Mouse (Mus musculus) spleen, postnatal 14 days (tissue): ENCODE measurements around the gene Smyd1.
"Not testable (repeated sequence)": the region's sequence is repeated elsewhere in the genome, so short reads cannot be mapped to it uniquely, and the experiment has no call there.

Source experiments
- DNase-seq, 2 experiments: peaks; one replicate each; pipeline ENCODE4 v3.0.0; 2021 to 2022; ENCODE audit warnings: low spot score in 2 of 2

Smyd1 gene

DNA sequence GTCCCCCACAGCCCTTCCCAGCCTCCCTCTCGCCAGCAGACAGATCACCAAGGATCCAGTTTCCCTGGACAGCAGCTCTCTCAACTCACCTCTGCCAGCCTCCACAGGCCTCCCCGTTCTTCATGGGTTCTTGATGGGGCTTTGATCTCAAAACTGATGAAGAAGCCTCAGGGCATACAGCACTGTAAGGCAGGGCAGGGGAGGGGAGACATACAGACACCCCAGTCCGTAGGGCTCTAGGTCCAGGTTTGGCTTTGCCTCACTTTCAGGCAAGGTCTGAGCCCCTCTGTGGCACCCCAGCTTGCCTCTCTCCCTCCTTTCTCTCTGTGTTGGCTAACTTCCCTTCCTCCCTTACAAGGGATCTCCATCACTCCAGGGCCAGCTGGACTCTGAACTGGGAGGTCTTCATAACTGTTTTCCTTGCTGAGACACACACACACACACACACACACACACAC is at the start of gene Smyd1:
Gene Smyd1 (minus strand): TSS at position 408 of the 458 bp plus-strand sequence.
- DNase-seq: no peak

DNA sequence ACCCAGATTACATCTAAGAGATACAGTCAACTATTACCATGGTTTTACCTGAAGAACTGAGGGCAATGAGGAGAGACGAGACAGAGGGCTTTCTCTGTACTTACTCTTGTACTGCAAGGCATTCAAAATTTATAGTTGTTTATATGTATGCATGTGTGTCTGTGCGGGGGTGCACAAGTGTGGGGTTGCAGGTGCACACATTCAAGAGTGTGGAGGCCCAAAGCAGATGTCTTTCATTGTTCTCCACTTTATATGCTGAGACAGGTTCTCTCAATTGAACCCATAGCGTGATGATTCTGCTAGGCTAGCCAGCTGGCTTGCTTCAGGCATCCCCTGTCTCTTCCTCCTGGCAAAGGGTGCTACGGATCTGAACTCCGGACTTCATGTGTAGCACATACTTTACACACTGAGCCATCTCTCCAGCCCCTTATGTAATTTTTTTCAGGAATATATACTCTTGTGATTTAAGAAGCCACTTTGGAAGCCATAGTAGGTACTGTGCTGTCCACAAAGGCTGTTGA is 49.1 kb upstream of the Smyd1 start:
- no peak for DNase-seq

DNA sequence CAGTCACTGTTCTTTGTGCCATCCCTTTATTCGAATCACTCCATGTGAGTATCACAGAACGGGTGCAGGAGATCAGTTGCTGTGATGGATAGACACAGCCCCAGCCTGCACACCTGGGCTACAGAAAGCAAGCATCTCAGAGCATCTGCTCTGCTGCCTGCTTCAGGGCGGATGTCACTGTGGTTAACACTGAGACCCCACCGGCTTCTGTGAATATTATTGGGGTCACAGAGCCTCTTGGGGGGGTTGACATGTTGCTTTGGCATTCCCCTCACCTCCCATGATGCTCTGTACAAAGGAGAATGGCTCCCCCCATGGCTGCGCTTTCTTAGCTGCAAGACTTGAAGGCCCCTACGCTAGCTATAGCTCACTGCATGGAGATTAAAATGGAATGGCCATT is 47.4 kb upstream of the Smyd1 start:
- no peak for DNase-seq

DNA sequence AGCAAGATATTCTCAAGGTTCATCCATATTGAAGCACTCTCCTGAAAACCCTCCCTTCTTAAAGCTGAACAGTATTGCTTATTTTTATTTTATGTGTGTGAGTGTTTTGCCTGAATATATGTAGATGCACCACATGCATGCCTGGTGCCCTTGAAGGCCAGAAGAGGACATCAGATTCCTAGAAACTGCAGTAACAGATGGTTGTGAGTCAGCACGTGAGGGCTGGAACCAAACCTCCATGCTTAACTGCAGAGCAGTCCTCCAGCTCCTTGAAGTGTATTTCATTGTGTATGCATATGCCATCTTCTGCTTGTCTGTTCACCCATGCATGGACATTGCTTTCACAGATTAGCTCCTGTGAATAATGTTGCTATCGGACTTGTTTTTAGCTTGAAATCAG is 42.0 kb upstream of the Smyd1 start:
- no peak for DNase-seq

DNA sequence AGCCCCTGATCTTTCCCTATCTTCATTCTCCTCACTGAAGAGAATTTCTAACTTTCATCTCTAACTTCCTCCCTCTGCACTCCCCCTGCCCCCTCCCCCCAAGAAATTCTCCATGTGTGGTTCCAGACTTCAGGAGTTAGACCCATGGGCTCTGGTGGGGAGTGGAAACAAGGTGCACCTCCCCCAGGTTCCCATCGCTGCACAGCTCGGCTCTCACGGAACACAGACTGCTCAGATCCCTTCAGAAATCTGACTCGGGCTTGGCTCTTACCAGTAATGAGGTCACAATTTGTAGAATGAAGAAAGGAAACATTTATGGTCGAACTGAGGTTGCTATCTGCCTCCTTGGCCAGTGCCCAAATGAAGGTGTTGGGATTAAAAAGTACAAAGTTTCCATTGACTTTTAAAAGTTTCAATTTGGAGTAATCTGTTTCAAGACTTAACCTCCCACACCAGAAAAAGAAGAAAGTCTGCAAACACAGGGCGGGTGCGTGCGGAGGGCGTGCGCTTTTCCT is 39.2 kb upstream of the Smyd1 start:
- no peak for DNase-seq

DNA sequence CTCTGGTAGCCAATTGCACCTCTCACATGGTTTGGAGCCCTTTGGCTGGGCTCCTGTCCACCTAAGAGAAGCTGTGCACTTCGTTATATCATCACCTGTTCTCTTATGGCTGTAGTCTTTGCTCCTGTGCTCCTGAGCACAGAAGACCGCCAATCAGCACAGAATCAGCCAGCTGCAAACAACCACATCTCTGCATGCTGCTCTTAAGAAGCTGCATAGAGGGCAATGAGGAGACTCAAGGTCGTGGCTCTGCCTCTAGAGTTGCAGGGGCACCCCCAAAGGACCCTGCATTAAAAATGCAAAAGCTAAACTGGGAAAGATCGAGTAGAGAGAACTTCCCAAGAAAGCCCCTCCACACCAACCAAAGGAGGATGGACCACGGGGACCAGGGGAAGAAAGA is 38.7 kb upstream of the Smyd1 start:
- no peak for DNase-seq

DNA sequence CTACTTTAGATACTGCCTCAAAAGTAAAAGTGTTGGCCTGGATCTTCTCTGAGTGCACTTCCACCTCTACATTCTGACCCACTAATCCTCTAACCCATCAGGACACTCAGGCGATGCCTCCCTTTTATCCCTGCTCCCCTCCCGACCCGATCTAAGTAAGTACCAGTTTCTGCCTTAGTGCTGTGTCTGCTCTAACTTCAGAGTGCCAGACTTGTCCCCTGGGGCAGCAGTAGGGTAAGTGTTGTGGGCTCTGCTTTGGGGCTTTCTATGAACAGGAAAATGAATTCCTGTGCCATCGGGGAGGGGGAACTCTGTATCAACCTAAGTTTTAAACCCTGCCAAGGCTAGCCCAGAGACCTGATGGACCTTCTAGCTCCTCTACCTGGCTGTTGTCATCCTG is 38.2 kb upstream of the Smyd1 start:
- DNase-seq: no peak

DNA sequence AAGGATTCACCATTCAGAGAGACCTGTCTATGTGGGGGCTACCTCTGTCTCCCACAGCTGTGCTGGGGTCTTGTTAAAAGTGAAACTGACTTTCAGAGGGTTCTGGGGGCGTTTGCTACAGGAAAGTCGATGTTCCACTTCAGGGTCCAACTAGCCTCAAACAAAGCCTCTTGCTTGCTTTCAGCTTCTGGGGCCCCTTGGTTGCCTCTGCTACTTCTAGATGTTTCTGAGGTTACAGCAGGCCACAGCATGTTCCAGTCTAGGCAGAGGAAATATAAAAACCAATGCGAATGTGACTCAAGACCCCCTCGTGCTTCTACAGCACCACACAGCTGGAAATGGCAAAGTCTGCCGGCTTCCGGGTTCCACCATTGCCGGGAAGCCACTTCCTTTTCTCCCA is 35.5 kb upstream of the Smyd1 start:
- no peak for DNase-seq

DNA sequence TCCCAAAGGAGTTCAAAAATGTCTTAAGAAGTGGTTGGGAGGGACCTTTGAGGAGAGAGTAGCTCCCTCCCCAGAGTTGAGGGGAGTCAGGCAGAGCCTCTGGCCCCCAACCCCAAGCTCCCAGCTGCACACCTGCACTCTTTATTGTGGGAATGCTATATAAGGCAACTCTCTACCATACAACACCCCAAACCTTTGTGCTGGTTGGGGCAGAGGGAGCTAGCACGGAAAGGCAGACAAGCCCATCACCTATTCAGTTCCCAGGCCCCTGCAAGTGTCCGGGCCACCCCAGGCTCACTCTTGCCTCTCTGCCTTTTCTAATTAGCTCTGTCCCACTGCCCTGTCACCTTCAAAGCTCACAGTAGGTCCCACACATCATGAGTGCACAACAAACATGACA is 31.7 kb upstream of the Smyd1 start:
- DNase-seq: no peak

DNA sequence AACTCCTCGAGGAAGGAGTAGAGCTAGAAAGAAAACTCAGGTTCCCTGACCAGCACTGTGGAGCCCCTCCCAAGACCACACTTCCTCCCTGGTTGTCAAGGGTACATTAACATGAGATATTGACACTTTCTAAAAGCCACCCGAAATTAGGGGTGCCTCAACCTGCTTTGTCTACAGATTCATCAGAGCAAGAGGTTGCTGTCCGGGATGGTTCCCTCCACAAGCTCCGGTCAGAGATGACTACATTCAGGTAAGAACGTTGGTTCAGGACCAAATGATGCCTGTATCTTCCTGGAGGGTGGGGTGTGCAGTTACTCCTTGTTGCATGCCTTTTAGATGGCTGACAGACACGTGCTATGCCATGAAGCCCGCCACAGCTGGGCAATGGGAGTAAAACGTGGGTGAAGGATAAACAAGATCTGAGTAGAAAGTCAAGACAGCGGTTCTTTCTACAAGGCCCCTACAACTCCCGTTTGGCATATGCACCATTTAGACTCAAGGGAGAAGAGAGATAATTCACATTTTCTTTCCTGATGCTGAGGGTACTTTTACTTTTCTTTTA is 30.9 kb upstream of the Smyd1 start:
- no peak for DNase-seq

DNA sequence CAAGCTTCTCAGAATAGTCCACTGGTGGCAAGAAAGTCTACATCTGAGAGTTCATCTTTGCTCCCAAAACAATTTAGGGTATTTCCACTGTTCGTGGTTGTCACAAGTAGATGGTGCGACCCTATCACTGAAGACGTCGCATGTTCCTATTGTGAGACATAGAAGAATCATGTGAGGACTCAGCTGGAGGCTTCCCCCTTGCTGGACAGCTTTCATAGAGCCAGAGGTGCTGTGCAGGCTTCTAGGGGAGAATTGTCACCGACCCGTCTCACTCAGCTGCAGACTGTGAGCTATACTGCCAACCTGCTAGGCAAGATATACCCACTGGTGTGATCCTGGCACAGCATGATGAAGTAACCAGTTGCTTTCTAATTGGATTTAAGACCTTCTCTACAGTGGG is 30.2 kb upstream of the Smyd1 start:
- no peak for DNase-seq

DNA sequence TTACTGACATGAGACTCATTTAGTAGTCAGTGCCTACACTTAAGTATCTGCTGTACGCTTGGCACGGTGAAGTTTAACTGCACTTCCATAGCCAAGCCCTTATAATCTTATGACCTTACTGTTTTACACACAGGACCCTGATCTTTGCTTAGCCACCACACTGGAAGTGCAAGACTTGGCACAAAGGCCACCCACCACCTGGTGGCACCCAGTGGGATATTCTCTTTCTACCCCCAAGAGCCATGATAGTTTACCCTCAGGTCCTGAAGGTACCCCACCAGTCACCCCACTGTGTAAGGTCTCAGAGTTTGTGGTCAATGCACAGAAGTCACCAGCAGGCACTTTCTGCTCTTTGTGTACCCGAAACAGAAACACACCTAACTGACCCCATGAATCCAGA is 29.2 kb upstream of the Smyd1 start:
- DNase-seq: no peak

DNA sequence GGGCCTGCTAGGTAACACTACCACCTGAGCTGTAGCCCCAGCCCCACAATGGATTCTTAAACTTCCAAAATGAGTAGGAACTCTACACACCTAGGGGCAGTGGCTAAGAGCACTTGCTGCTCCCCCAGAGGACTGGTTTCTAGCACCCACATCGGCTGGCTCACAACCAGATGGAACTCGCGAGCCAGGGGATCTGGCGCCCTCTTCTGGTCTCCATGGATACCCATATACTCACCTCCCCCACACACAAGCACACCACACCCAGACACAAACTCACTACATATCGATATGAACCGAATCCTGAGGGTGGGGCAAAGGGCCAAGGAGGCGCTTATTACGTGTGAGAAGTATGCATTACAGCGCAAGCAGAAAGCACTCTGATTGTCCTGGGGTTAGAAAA is 26.0 kb upstream of the Smyd1 start:
- DNase-seq: no peak

DNA sequence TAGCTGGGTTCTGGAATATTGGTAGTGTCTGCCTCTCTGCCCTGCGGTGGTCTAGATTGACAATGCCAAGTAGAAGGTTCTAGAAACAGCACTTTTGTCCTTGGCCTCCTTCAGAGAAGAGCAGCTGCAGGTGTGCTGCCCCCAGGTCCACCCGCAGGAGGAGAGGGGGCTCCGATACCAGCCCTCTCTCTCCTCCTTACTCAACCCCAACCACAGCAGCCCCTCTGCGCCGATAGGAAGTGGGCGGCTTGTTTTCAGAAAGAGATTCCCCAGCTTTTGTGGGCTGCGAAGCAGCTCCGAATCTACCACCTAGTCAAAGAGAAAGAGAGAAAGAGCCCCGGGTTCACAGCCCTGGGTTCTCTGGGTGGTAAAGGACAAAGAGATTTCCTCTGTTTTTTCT is 19.1 kb upstream of the Smyd1 start:
- no peak for DNase-seq

DNA sequence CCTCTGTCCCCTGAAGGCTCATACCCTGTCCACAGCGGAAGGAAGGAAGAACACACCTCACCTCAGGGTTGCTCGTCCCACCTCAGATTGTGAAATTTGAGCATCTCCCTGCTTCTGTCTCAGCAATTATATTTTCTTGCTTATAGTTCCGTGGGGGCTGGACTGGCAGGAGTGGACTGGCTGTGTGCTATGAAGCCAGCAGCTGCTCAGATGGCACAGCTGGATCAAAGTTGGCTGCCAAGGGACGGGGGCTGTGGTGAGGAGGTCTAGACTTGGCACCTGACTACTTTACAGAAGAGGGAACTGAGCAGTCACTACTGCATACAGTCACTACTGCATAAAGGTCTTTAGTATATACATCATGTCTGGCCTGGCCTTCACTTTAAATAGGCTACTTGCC is 17.3 kb upstream of the Smyd1 start:
- no peak for DNase-seq

DNA sequence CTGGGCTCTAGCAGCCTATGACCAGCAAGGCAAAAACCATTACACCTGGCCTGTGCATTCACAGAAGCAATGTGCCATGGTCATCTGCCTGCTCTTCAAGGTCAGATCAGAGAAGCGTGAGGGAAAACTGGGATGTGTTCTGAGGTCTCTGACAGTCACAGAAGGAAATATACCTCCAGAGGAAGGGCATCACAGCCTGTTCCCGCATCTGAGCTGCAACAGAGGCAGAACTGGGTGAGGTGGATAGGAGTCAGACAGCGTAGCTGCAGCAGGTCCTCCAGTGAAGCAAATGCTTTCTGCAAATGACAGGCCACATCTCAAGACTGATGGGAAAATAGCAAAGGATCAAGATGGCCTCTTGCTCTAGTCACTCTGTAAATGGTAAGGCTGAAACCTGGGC is 16.9 kb upstream of the Smyd1 start:
- no peak for DNase-seq

DNA sequence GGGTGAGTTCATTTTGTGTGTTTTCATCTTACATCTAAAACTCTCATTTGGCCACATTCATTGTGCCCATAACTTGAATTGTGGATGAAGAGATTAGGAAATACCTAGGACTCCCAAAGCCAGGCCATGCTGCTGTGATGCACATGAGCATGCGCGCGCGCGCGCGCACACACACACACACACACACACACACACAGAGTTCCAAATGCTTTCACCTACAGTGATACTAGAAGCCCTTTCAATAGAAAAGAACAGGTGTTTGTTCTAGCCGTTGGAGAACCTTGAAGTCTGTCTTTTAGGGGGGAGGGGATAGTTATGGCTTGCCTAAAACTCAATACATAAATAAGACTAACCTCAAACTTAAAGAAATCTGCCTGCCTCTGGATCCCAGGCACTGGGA is 15.6 kb upstream of the Smyd1 start:
- DNase-seq: no peak

DNA sequence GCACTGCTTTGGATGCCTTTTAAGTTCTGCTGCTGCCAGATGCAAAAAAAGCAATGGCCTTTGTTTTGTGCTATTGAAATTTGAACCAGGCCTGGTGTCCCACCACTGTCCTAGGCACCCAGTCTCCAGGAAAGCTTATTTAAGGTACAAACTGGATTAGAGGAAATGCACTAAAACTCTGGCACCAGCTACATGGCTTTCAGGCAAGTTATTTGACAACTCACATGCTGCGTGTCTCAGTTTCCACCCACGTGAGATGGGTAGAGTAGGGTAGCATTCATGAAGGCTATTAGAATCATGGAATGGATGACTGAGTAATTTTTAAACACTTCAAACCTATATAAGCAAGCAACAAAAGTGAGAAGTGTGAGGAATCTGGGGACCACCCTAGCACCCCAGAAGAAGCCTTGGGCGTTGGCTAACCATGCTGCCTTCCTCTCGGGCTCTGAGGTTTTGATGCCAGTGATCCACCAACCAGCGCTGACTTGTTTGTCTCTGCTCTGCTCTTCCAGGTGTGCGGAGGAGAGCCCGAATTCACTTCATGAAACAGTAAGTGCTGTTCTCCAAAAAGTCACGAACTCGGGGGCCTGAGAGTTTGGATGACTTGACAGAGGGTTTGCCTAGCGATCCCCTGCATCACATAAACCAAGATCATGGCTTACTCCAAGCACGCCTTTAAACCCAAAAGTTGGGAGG is 11.7 kb upstream of the Smyd1 start:
- no peak for DNase-seq

DNA sequence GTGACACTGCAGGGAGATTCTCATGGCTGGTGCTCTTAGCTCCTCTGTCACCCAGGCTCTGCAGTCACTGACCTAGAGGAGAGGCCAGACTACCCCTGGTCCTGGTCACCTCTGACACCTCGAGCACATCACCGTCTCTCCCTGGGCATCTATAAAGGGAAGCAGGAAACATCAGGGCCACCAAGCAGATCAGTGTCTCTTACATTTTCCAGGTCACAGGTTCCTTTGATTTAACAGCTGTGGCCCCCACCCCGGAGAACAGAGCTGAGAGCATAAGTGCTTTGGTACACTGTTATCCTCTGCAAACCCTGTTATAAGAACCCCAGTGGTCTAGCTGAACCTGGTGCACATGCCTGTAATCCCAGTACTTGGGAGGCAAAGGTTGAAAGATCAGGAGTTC is 11.0 kb upstream of the Smyd1 start:
- DNase-seq: no peak

DNA sequence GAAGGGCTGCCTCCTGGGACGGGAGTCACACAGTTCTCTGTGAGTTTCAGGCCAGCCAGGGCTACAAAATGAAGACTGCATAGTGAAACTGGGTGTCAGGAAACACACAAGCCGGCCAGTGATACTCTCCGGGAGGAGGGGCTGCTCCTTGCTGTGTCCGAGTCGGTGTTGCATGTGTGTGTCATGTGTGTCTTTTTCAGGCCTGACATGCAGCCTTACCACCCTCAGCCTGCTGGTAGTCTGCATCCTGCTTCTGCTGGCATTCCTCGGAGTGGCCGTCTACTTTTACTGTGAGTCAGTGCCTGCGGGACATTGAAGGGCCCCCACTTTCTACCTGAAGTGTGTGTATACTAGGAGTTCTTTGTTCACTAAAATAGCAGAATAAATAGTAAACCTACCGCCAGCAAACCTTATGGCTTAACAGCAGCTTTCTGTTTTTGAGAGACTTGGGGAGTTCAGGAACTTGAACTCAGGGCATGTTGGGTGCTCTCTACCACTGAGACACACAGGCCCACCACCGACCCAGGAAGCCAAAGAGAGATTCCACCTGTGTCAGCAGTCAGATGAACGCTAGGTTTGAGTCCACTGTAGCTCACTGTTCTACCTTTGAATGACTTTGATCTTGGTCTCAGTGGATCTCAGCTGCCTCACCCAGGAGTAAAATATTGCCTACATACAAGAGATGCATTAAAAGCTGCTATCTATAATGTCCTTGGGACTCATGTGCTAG is 10.4 kb upstream of the Smyd1 start:
- no peak for DNase-seq

DNA sequence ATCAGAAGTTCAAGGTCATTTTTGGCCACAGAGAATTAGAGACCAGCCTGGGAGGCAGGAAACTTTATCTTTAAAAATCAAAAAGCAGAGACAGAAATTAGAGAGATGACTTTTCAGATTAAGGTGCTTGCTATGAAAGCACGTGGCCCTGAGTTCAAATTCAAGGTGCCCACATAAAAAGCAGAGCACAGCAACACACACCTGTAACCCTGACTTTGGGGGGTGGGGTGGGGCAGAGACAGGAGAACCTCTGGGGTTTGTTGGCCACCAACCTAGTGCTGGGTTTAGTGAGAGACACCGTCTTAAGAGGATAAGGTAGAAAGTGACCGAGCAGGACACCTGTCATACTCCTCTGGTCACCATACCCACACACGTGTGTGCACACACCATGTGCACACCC is 9.5 kb upstream of the Smyd1 start:
- DNase-seq: not testable (repeated sequence)

DNA sequence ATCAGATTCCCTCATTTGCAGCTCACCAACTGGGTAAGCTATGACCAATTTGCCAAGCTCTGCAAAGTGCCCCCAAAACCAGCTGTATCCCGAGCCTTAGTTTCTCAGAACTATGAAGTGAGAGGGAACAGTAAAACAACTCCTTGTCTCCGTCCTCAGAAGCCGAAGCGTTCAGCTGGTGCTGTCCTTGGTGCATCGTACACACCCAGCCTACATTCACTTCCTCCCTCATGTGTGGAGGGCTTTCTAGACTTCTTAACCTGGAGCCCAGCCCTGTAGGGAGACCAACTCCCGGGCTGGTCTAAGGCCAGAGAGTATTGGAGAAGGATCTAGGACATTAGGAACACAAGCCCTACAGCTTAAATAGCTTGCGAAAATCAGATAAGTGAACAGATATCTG is 8.5 kb upstream of the Smyd1 start:
- no peak for DNase-seq

DNA sequence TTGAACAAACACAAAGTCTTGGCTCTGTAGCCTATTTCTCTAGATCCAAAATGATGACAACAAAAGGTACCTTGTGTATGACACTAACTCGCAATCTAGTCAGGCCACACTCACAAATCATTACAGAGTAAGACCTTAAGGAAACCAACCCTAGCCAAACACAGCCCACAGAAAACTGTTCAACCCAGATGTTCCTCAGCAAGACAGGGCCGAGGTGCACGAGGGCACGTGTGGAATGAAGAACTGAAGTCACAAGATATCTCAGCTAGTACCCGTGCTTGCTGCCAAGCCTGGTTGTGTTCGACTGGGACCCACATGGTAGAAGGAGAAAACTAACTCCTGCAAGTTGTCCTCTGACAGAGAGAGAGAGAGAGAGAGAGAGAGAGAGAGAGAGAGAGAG is 7.8 kb upstream of the Smyd1 start:
- DNase-seq: no peak
